Mouse (Mus musculus): ENCODE data around the gene Rps11.

DNA sequence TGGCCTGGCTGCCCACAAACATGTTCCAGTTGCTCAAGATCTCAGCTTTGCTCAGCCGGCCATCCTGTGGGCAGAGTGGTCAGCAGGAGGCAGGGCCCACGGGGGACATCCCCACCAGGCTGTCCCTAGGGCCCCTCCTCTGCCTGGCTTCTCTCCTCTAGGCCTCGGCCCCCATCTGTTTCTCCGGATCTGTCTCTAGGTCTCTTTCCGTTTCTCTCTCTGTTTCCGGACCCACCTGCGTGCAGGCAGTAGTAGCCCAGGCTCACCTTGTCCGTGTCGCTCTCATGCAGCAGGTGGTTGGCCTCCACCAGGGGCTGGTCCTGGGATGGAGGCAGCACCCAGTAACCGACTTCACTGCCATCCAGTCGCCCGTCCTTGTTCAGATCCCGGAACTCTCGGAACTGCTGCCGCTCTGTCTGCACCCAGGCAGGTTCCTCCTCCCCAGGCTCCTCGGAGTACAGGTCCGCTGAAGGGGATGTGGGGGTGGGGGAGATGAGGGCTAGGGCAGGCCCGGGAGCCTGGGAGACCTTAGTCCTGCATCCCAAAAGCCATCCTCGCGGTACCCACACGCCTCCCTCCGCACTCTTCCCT lies 40.8 kb downstream of the Rps11 start:
- TF ChIP-seq GATA1 (IDR thresholded peaks at IDR 0.05; ENCODE audit: low read length) = no peak
- TF ChIP-seq TAL1 (IDR thresholded peaks at IDR 0.05; ENCODE audit: low read length) = no peak
